Mouse (Mus musculus) stomach, postnatal 0 days (tissue): Measurements from ENCODE around the gene Slc15a3. TPM values are rescaled to one million over a fixed set of nuclear protein-coding genes. Genes with fewer than 3 reads are reported as not detected.

ENCODE experiments used
- ATAC-seq: fragments of 200-750 bp; cut with Nextera tagmentation; 2 replicates; pipeline ENCODE4 v1.8.0; 2017; ENCODE audit not compliant: low FRiP score, low TSS enrichment
- DNase-seq: peaks from one replicate; pipeline ENCODE4 v3.0.0-alpha.2; 2016; ENCODE audit warnings: low spot score
- H3K27ac ChIP-seq: fragments of 300-500 bp; sonication (generic); replicated peaks from 2 replicates; pipeline ENCODE4 v1.5.1; 2014; ENCODE audit warnings: mild to moderate bottlenecking, control low read depth
- H3K27me3 ChIP-seq: fragments of 300-500 bp; sonication (generic); 2 replicates; pipeline ENCODE4 v1.6.1; 2014; ENCODE audit warnings: low read length; ENCODE audit not compliant: control insufficient read depth, insufficient read depth
- H3K36me3 ChIP-seq: fragments of 300-500 bp; sonication (generic); 2 replicates; pipeline ENCODE4 v1.6.1; 2014; ENCODE audit warnings: low read length, mixed read lengths; ENCODE audit not compliant: control insufficient read depth, insufficient read depth
- H3K4me1 ChIP-seq: fragments of 300-500 bp; sonication (generic); replicated peaks from 2 replicates; pipeline ENCODE4 v1.6.1; 2014; ENCODE audit warnings: antibody characterized with exemption; ENCODE audit not compliant: control insufficient read depth, insufficient read depth
- H3K4me2 ChIP-seq: fragments of 300-500 bp; sonication (generic); replicated peaks from 2 replicates; pipeline ENCODE4 v1.6.1; 2014; ENCODE audit warnings: low read depth, mild to moderate bottlenecking, control low read depth, moderate library complexity
- H3K4me3 ChIP-seq: fragments of 300-500 bp; sonication (generic); 2 replicates; pipeline ENCODE4 v1.5.1; 2014; ENCODE audit warnings: low read depth, low read length, control low read depth
- H3K9ac ChIP-seq: fragments of 300-500 bp; sonication (generic); 2 replicates; pipeline ENCODE4 v1.6.1; 2014; ENCODE audit warnings: mild to moderate bottlenecking, low read length, control low read depth, mixed read lengths
- H3K9me3 ChIP-seq: fragments of 300-500 bp; sonication (generic); 2 replicates; pipeline ENCODE4 v1.6.1; 2016; ENCODE audit warnings: low read length; ENCODE audit not compliant: control insufficient read depth
- CTCF ChIP-seq: IDR thresholded peaks from 2 replicates; pipeline ENCODE4 v1.5.1; 2016; ENCODE audit warnings: antibody characterized with exemption, low read depth, mild to moderate bottlenecking, moderate library complexity
- EP300 ChIP-seq: optimal IDR thresholded peaks from 2 replicates; pipeline ENCODE3; 2016; ENCODE audit warnings: antibody characterized with exemption
- WGBS: fragments of 180-500 bp; shearing (Covaris S2); extraction: QIAGEN DNeasy Blood & Tissue Kit; methylation state at CpG from one replicate; pipeline ENCODE4 v1.1.7; 2014; 5-methylcytosine and 5-hydroxymethylcytosine counted together
- polyA plus RNA-seq: library from polyadenylated mRNA; unstranded; fragments of >200 nt; fragmentation: Nextera tagmentation; extraction: Ambion mirVana; gene quantifications from 2 replicates; pipeline ENCODE4 v1.2.1, GENCODE M21; 2015

Slc15a3 gene
- polyA plus RNA-seq, 1 experiment from 2014 or later: 5.2 TPM

GRCm38 (mm10) chr19:10801070-10801469, 38.5 kb upstream of the Slc15a3 start:
- WGBS: 65% methylated on average over 6 of the region's 6 CpGs
- no peak overlapping the region for H3K9ac ChIP-seq
- ATAC-seq: no peak

GRCm38 (mm10) chr19:10801906-10802305, 37.6 kb upstream of the Slc15a3 start:
- no peak for DNase-seq
- no peaks in the 10 kb centered on the region for H3K27me3 ChIP-seq
- no peak for ATAC-seq
- H3K4me1 ChIP-seq: no peaks in the 10 kb centered on the region
- H3K4me3 ChIP-seq: no peak overlapping the region
- WGBS: 87% methylated on average over 6 of the region's 6 CpGs
- no peak overlapping the region for H3K9ac ChIP-seq
- H3K27ac ChIP-seq: no peak overlapping the region
- no peaks in the 10 kb centered on the region for H3K9me3 ChIP-seq
- TF ChIP-seq CTCF (no peak), EP300 (no peak)
- no peaks in the 10 kb centered on the region for H3K36me3 ChIP-seq
- H3K4me2 ChIP-seq: no peak overlapping the region

More at GRCm38 (mm10) chr19:10801070-10801469, 38.5 kb upstream of the Slc15a3 start:
- Histone ChIP-seq H3K4me3 (no peak overlapping the region), H3K9me3 (no peaks in the 10 kb centered on the region), H3K4me2 (no peak overlapping the region), H3K27me3 (no peaks in the 10 kb centered on the region), H3K4me1 (no peaks in the 10 kb centered on the region), H3K27ac (no peak overlapping the region), H3K36me3 (no peaks in the 10 kb centered on the region)
- DNase-seq: no peak
- TF ChIP-seq CTCF: no peak
- no peak for TF ChIP-seq EP300

- TF ChIP-seq CTCF: no peak
- TF ChIP-seq EP300: no peak
- H3K9ac ChIP-seq: no peak overlapping the region
- no peaks in the 10 kb centered on the region for H3K27me3 ChIP-seq
- no peak overlapping the region for H3K4me2 ChIP-seq
- H3K27ac ChIP-seq: no peak overlapping the region
- WGBS: 60% methylated on average over 5 of the region's 5 CpGs
- no peak for DNase-seq
- no peak for ATAC-seq
- no peaks in the 10 kb centered on the region for H3K9me3 ChIP-seq
- H3K4me3 ChIP-seq: no peak overlapping the region
- no peaks in the 10 kb centered on the region for H3K4me1 ChIP-seq
- H3K36me3 ChIP-seq: no peaks in the 10 kb centered on the region
Observed at GRCm38 (mm10) chr19:10803751-10804150, 35.8 kb upstream of the Slc15a3 start.

GRCm38 (mm10) chr19:10804850-10805660, 34.5 kb upstream of the Slc15a3 start:
- ATAC-seq (no peak), DNase-seq (no peak)
- Histone ChIP-seq H3K4me2 (no peak overlapping the region), H3K4me3 (no peak overlapping the region), H3K27ac (no peak overlapping the region), H3K9me3 (no peaks in the 10 kb centered on the region), H3K27me3 (no peaks in the 10 kb centered on the region), H3K4me1 (no peaks in the 10 kb centered on the region), H3K36me3 (no peaks in the 10 kb centered on the region), H3K9ac (no peak overlapping the region)
- TF ChIP-seq CTCF (no peak), EP300 (no peak)
- 89% methylated on average over 2 of the region's 2 CpGs for WGBS

- Histone ChIP-seq H3K27ac (no peak overlapping the region), H3K9ac (no peak overlapping the region), H3K4me3 (no peak overlapping the region), H3K4me2 (no peak overlapping the region), H3K27me3 (no peaks in the 10 kb centered on the region), H3K36me3 (no peaks in the 10 kb centered on the region), H3K4me1 (no peaks in the 10 kb centered on the region), H3K9me3 (no peaks in the 10 kb centered on the region)
- ATAC-seq (no peak), DNase-seq (no peak)
- WGBS: 89% methylated on average over 11 of the region's 11 CpGs
- no peak for TF ChIP-seq CTCF
- no peak for TF ChIP-seq EP300
Observed at GRCm38 (mm10) chr19:10805661-10806285, 33.8 kb upstream of the Slc15a3 start.
